Mouse (Mus musculus): ENCODE data around the gene Tnfrsf11a.

Gene Tnfrsf11a

DNA sequence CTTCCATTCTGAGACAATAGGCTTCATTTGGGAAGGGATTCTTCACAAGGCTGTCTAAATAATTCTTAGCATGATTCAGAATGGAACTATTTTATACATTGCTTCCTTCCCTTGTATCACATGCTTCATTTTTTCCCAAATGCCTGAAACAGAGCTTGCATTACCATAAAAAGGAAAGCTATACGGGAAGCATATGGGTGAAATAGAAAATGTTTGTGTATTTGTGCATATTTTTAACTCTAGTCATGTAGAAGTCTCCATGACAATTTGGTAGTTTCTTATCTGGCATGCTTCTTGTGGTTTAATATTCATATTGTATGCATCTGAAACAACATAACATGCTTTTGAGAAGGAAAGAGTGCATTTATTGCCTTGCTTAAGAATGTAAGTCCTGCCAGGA lies 52.3 kb downstream of the Tnfrsf11a start:
- DNase-seq = no peak

- DNase-seq = no peak
These were observed 62.4 kb downstream of the Tnfrsf11a start for GRCm38 (mm10) chr1:105842950-105843349.

DNA sequence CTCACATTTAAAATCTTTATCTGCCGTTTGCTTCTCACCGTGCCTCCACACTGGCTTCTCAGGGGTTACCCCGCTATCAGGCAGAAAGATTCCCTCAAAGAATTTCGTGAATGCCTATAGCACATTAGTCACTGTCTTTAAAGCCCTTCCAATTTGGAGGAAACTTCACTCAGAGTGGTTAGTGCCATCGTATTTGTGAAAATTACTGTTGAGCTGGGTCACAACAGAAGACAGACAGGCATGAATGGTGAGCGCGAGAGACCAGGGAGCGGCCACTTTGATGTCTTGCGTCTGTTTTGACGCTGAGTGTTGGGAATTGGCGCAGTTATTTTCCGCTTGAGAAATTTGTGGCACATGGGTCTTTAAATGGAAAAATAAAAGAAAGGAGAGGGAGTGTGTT lies 62.9 kb downstream of the Tnfrsf11a start:
- peak in 1 of 2 experiments; percentile 6 for DNase-seq

GRCm38 (mm10) chr1:105843856-105844255 lies 63.3 kb downstream of the Tnfrsf11a start:
- DNase-seq = peak; percentile 10 to 12

- peak; percentile 64 for DNase-seq
These were observed 64.0 kb downstream of the Tnfrsf11a start for GRCm38 (mm10) chr1:105844341-105845006.

- no peak for DNase-seq
These were observed 65.9 kb downstream of the Tnfrsf11a start for GRCm38 (mm10) chr1:105846431-105846830.

DNA sequence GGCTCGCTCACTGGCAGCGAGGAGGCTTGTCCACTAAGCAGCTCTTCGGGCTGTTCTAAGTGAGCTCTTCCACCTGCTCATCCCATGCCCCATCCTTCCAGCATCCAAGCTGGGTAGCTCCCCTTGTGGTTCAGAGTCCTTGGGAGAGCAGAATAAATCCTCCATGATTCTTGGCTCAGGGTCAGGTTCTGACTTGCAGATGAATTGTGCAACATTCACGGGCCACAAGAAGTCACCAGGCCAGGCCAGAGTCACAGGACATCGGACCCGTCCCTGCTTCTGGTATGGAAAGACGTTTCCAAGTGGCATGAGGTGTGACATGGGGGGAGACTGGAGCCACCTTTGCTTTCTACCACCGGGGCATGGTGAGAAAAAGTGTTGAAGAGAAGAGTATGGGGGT lies 68.3 kb downstream of the Tnfrsf11a start:
- DNase-seq = no peak

DNA sequence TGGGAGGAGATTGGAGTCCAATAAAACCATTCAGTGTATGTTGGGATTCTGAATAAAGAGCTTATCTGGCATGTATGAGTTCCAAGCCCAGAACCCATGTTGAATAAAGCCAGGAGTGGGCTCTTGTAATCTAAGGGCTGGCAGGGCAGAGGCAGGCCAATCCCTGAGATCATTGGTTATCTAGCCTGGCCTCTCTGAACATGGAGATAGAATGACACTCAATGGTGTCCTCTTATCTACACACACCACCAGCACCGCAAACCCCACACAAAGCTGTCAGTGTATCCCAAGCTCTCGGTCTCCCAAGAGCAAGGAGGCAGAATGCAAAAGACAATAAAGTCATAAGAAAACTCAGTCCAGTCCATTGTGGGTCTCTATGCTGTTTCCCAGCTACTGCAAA lies 70.8 kb downstream of the Tnfrsf11a start:
- no peak for DNase-seq

GRCm38 (mm10) chr1:105859740-105860139 lies 79.2 kb downstream of the Tnfrsf11a start:
- no peak for DNase-seq

- DNase-seq = no peak
These were observed 96.1 kb downstream of the Tnfrsf11a start for GRCm38 (mm10) chr1:105876589-105876988.

DNA sequence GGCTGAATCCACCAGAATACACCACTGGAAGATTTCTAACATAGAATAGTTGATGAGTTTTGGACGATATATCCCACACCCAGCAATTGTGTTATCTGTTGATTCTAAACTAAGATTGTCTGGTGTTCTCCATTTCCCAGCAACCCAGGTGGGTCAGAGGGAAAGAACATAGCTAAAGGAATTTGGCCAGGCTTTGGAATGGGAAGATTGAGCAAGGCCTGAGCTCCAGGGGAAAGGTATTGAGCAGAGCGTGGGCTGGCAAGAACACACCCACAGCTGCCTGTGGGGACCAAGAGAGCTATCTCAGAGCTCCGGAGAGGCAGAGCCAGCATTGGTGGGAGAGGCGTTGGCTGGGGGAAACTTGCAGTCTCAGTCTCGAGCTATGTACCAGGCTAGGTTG lies 97.3 kb downstream of the Tnfrsf11a start:
- no peak for DNase-seq

DNA sequence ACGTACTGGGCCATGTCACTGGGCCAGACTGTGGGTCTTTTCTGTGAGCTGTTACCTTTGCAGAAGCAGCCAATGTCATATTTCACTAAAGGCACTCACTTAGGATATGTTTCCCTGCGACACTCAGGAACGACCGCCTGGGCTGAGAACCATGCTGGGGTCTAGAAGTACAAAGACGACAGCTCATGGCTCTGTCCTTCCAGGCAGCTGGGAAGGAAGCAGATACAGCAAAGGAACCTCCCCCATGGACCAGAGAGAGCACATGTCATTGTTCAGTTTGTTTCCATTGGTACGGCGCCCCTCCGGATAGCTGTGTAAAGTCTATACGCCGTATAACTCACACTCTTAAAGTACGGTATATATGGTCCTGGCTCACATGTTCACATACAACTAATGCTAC lies 97.9 kb downstream of the Tnfrsf11a start:
- no peak for DNase-seq

DNA sequence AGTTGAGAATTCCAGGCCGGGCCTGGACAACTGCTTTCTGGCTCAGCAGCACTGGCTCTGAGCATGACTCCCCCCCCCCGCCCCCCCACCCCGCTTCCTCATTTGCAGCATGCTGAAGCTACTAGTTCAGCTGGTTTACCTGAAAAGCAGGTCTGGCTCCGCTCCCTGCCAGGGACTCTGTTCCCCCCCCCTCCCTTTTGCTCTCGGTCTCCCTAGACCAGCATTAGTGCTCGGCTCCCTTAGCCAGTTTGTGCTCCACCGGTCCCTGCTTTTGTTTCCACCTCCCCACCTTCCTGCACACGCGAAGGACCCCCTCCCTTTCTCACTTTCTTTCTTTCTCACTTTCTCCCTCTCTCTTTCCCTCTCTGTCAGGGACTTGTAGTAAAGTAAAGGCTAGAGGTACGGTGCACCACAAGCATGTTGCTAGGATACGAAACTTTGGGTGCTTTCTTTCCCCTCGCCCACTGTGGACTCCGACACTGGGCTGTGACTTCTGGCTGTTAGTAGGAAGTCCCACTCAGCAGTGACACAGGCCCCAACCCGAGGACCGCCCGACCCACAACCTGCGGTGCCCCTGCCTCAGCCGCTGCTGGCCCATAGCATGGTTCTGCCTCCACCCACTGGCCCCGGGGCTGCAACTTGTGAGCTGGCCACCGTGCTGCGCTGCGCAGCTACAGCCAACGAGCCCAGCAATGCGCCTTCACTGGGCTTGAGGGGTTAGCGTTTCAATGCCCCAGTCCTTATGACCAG lies 100.2 kb downstream of the Tnfrsf11a start:
- DNase-seq = no peak

DNA sequence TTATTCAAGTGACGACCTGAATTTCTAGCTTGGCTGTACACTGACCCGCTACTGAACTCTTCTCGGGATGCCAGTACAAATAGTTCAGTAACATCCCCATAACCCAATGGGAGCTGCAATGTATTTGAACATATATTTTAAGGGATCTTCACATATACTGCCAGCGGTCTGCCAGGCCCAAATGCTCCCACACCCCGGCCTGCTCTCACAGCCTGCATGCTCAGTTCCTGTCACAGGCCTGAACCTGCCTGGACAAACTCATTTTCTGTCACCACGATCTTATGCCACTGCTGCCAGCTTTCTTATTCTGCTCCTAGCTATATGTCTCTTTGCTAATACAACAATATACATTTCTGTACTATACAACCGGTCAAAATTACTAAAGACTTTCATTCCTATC lies 100.9 kb downstream of the Tnfrsf11a start:
- DNase-seq = no peak

GRCm38 (mm10) chr1:105883498-105883897 lies 103.0 kb downstream of the Tnfrsf11a start:
- DNase-seq = no peak

- DNase-seq = no peak
These were observed 104.6 kb downstream of the Tnfrsf11a start for GRCm38 (mm10) chr1:105885101-105885500.

GRCm38 (mm10) chr1:105885575-105885974 lies 105.1 kb downstream of the Tnfrsf11a start:
- DNase-seq = no peak

DNA sequence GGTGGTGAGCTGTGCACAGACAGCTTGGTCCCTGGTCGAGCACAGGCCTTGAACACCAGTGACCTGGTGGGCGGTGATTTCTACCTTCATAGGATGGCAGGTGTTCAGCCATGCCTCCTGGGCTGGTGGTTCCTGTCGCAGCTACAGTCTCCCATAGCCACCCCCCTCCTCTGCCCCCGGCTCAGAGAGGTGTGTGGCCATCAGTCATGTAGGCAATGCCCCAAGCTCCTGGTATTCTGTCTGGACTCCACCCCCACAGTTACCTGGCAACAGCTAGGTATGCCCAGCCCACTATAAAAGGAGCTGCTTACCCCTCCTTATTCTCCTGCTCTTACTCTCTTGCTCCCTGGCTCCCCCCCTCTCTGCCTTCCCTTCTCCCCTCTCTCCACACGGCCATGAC lies 105.8 kb downstream of the Tnfrsf11a start:
- DNase-seq = no peak

- DNase-seq = peak; percentile 91 to 93
These were observed 110.7 kb downstream of the Tnfrsf11a start for GRCm38 (mm10) chr1:105891032-105891725.

DNA sequence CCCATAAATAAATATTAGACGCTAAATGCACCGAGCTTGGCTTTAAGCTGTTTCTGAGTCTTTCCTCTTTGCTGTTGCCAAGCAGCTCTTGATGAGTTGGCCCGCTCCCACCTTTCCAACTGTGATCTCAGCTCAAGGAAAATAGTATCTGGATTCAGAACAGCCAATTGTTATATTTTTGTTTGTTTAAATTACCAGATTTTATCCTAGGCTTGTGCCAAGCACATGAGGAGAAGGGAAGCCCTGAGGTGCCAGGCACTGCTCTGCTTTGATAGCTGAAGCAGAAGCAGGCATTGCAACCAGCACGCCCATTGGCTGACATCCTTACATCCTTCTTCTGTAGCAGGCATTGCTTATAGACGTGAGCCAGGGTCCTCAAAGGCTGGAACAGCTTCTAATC lies 114.5 kb downstream of the Tnfrsf11a start:
- peak; percentile 35 to 45 for DNase-seq

Measured in cerebellum, postnatal 36 days (tissue).